Mouse (Mus musculus): ENCODE measurements around the gene Plcb4. TPM values are rescaled to one million over a fixed set of nuclear protein-coding genes. Genes with fewer than 3 reads are reported as not detected.
"Not testable (repeated sequence)": the region's sequence is repeated elsewhere in the genome, so short reads cannot be mapped to it uniquely, and the experiment has no call there.

The Plcb4 gene
- polyA plus RNA-seq, 1 experiment from 2014 or later = 26.0 TPM

GRCm38 (mm10) chr2:135963089-135963488 lies 304.3 kb downstream of the Plcb4 start:
- Histone ChIP-seq H3K27ac (replicated peaks) (no peak overlapping the region; the same call in 1 of the 2 replicates), H3K9ac (no peak overlapping the region), H3K4me3 (no peak overlapping the region), H3K9me3 (no peaks in the 10 kb centered on the region), H3K4me2 (peak overlapping the region; percentile 14), H3K36me3 (peaks cover 15% of the 10 kb centered on the region), H3K4me1 (peaks cover 9% of the 10 kb centered on the region), H3K27me3 (replicated peaks) (peaks cover 6% of the 10 kb centered on the region; the same call in 1 of the 2 replicates)
- ATAC-seq (ENCODE audit: extremely low read depth, insufficient number of reproducible peaks, low FRiP score, low TSS enrichment) = no peak; the same call in 1 of the 2 replicates
- 22% methylated on average over 14 of the region's 14 CpGs for WGBS

- Histone ChIP-seq H3K4me3 (no peak overlapping the region), H3K9ac (no peak overlapping the region), H3K4me1 (peaks cover 9% of the 10 kb centered on the region), H3K9me3 (no peaks in the 10 kb centered on the region), H3K36me3 (peaks cover 21% of the 10 kb centered on the region), H3K27ac (replicated peaks) (no peak overlapping the region), H3K4me2 (no peak overlapping the region), H3K27me3 (replicated peaks) (0 out of 2 replicates have a peak, but pooled peaks cover under 1% of the 10 kb centered on the region)
- 59% methylated on average over 16 of the region's 16 CpGs for WGBS
- no peak for ATAC-seq (ENCODE audit: extremely low read depth, insufficient number of reproducible peaks, low FRiP score, low TSS enrichment)
These were observed 308.2 kb downstream of the Plcb4 start for GRCm38 (mm10) chr2:135966871-135967557.

GRCm38 (mm10) chr2:135968159-135968558 lies 309.3 kb downstream of the Plcb4 start:
- Histone ChIP-seq H3K4me3 (no peak overlapping the region), H3K9ac (no peak overlapping the region), H3K4me1 (no peaks in the 10 kb centered on the region; the same call in 1 of the 2 replicates), H3K27ac (replicated peaks) (no peak overlapping the region), H3K9me3 (no peaks in the 10 kb centered on the region), H3K36me3 (peaks cover 31% of the 10 kb centered on the region), H3K27me3 (replicated peaks) (no peaks in the 10 kb centered on the region), H3K4me2 (no peak overlapping the region)
- ATAC-seq (ENCODE audit: extremely low read depth, insufficient number of reproducible peaks, low FRiP score, low TSS enrichment) = no peak
- WGBS = 87% methylated on average over 12 of the region's 12 CpGs

GRCm38 (mm10) chr2:135970902-135971301 lies 312.1 kb downstream of the Plcb4 start:
- Histone ChIP-seq H3K9me3 (no peaks in the 10 kb centered on the region), H3K9ac (no peak overlapping the region), H3K27ac (replicated peaks) (no peak overlapping the region), H3K4me1 (no peaks in the 10 kb centered on the region), H3K36me3 (peaks cover 45% of the 10 kb centered on the region), H3K4me3 (no peak overlapping the region), H3K27me3 (replicated peaks) (no peaks in the 10 kb centered on the region), H3K4me2 (no peak overlapping the region)
- ATAC-seq (ENCODE audit: extremely low read depth, insufficient number of reproducible peaks, low FRiP score, low TSS enrichment) = no peak
- WGBS = 90% methylated on average over 4 of the region's 4 CpGs

GRCm38 (mm10) chr2:135975978-135976377 lies 317.2 kb downstream of the Plcb4 start:
- H3K4me2 ChIP-seq = no peak overlapping the region
- H3K9me3 ChIP-seq = no peaks in the 10 kb centered on the region
- H3K27ac ChIP-seq (replicated peaks) = no peak overlapping the region
- ATAC-seq (ENCODE audit: extremely low read depth, insufficient number of reproducible peaks, low FRiP score, low TSS enrichment) = no peak
- no peaks in the 10 kb centered on the region for H3K4me1 ChIP-seq
- H3K4me3 ChIP-seq = no peak overlapping the region
- H3K9ac ChIP-seq = no peak overlapping the region
- H3K27me3 ChIP-seq (replicated peaks) = no peaks in the 10 kb centered on the region
- H3K36me3 ChIP-seq = peaks cover 48% of the 10 kb centered on the region
- WGBS = 83% methylated on average over 9 of the region's 9 CpGs

GRCm38 (mm10) chr2:135978790-135979189 lies 320.0 kb downstream of the Plcb4 start:
- Histone ChIP-seq H3K36me3 (peaks cover 39% of the 10 kb centered on the region), H3K9me3 (no peaks in the 10 kb centered on the region), H3K4me1 (no peaks in the 10 kb centered on the region), H3K4me3 (no peak overlapping the region), H3K27ac (replicated peaks) (no peak overlapping the region), H3K27me3 (replicated peaks) (no peaks in the 10 kb centered on the region), H3K9ac (no peak overlapping the region), H3K4me2 (no peak overlapping the region)
- WGBS = 74% methylated on average over 5 of the region's 5 CpGs
- ATAC-seq (ENCODE audit: extremely low read depth, insufficient number of reproducible peaks, low FRiP score, low TSS enrichment) = no peak

GRCm38 (mm10) chr2:135980428-135980827 lies 321.6 kb downstream of the Plcb4 start:
- Histone ChIP-seq H3K27me3 (replicated peaks) (no peaks in the 10 kb centered on the region), H3K9me3 (no peaks in the 10 kb centered on the region), H3K4me1 (no peaks in the 10 kb centered on the region), H3K9ac (no peak overlapping the region), H3K27ac (replicated peaks) (no peak overlapping the region), H3K4me3 (no peak overlapping the region), H3K4me2 (no peak overlapping the region), H3K36me3 (peaks cover 42% of the 10 kb centered on the region)
- no peak for ATAC-seq (ENCODE audit: extremely low read depth, insufficient number of reproducible peaks, low FRiP score, low TSS enrichment)
- 71% methylated on average over 1 of the region's 1 CpGs for WGBS

- ATAC-seq (ENCODE audit: extremely low read depth, insufficient number of reproducible peaks, low FRiP score, low TSS enrichment) = no peak
- Histone ChIP-seq H3K9me3 (no peaks in the 10 kb centered on the region), H3K4me2 (no peak overlapping the region), H3K27me3 (replicated peaks) (no peaks in the 10 kb centered on the region), H3K4me3 (no peak overlapping the region), H3K4me1 (no peaks in the 10 kb centered on the region), H3K9ac (no peak overlapping the region), H3K27ac (replicated peaks) (no peak overlapping the region), H3K36me3 (peaks cover 35% of the 10 kb centered on the region)
- WGBS = 65% methylated on average over 4 of the region's 4 CpGs
These were observed 325.2 kb downstream of the Plcb4 start for GRCm38 (mm10) chr2:135983972-135984371.

GRCm38 (mm10) chr2:135985536-135986265 lies 326.9 kb downstream of the Plcb4 start:
- H3K4me2 ChIP-seq = no peak overlapping the region
- no peak overlapping the region for H3K9ac ChIP-seq
- H3K27me3 ChIP-seq (replicated peaks) = no peaks in the 10 kb centered on the region
- no peak overlapping the region for H3K4me3 ChIP-seq
- H3K9me3 ChIP-seq = no peaks in the 10 kb centered on the region
- WGBS = 79% methylated on average over 15 of the region's 15 CpGs
- no peak for ATAC-seq (ENCODE audit: extremely low read depth, insufficient number of reproducible peaks, low FRiP score, low TSS enrichment)
- H3K36me3 ChIP-seq = peaks cover 39% of the 10 kb centered on the region
- H3K27ac ChIP-seq (replicated peaks) = no peak overlapping the region
- H3K4me1 ChIP-seq = no peaks in the 10 kb centered on the region

GRCm38 (mm10) chr2:135988475-135988874 lies 329.7 kb downstream of the Plcb4 start:
- not testable (repeated sequence) for H3K27ac ChIP-seq (replicated peaks); H3K4me1 ChIP-seq; H3K9ac ChIP-seq; H3K4me2 ChIP-seq; H3K9me3 ChIP-seq; ATAC-seq (ENCODE audit: extremely low read depth, insufficient number of reproducible peaks, low FRiP score, low TSS enrichment); H3K27me3 ChIP-seq (replicated peaks); H3K4me3 ChIP-seq
- H3K36me3 ChIP-seq = peaks cover 25% of the 10 kb centered on the region

GRCm38 (mm10) chr2:135990686-135991085 lies 331.9 kb downstream of the Plcb4 start:
- H3K9me3 ChIP-seq; H3K4me1 ChIP-seq; H3K4me2 ChIP-seq; H3K27me3 ChIP-seq (replicated peaks); ATAC-seq (ENCODE audit: extremely low read depth, insufficient number of reproducible peaks, low FRiP score, low TSS enrichment); H3K27ac ChIP-seq (replicated peaks); H3K9ac ChIP-seq; H3K4me3 ChIP-seq: not testable (repeated sequence)
- WGBS = 59% methylated on average over 9 of the region's 10 CpGs
- peaks cover 23% of the 10 kb centered on the region for H3K36me3 ChIP-seq

- no peak overlapping the region for H3K27ac ChIP-seq (replicated peaks)
- no peaks in the 10 kb centered on the region for H3K9me3 ChIP-seq
- H3K27me3 ChIP-seq (replicated peaks) = no peaks in the 10 kb centered on the region
- H3K9ac ChIP-seq = no peak overlapping the region
- no peak overlapping the region for H3K4me2 ChIP-seq
- WGBS = 74% methylated on average over 11 of the region's 11 CpGs
- H3K4me3 ChIP-seq = no peak overlapping the region
- no peak for ATAC-seq (ENCODE audit: extremely low read depth, insufficient number of reproducible peaks, low FRiP score, low TSS enrichment)
- no peaks in the 10 kb centered on the region for H3K4me1 ChIP-seq
- H3K36me3 ChIP-seq = peaks cover 20% of the 10 kb centered on the region
These were observed 334.5 kb downstream of the Plcb4 start for GRCm38 (mm10) chr2:135993314-135993713.
